Mouse (Mus musculus): Measurements from ENCODE around the gene Dhh.

DNA sequence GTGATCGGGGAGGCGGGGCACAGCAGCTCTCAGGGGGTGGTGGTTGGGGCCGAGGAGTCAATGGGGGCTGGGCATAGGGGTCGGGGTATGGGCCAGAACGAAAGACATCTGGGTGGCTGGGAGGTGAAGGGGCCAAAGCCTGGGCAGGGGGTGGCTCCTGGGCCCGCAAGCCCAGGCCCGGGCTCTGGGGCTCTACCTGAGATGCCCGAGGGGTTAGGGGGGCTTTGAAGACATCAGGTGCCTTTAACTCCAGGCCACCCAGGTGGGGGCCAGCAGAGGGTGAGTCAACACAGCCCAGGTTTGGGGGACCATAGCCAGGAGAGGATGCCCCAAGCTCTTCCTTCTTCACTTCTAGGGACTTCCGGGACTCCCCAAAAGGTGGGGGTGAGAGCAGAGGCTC lies 45.6 kb downstream of the Dhh start:
- TF ChIP-seq POLR2A (IDR thresholded peaks at IDR 0.05; ENCODE audit: borderline replicate concordance, insufficient read depth, low read length) (no peak), CTCF (IDR thresholded peaks at IDR 0.05; ENCODE audit: borderline replicate concordance, insufficient read depth, low read depth, low read length) (no peak)
